Mouse (Mus musculus) heart, adult 2 months (tissue): ENCODE measurements around the gene Serpina12. TPM values are rescaled to one million over a fixed set of nuclear protein-coding genes. Genes with fewer than 3 reads are reported as not detected.
A peak's percentile ranks its signal among the peaks of the same experiment; 100 is the strongest.

Source experiments
- DNase-seq, 2 experiments: peaks; one replicate each; pipeline ENCODE4 v3.0.0; 2021
- H3K27ac ChIP-seq: fragments of 200-600 bp; 2 replicates; pipeline ENCODE4 v1.8.1; 2022
- H3K27me3 ChIP-seq: fragments of 200-500 bp; 2 replicates; pipeline ENCODE4 v1.6.1; 2012; ENCODE audit warnings: mild to moderate bottlenecking, low read length, inconsistent platforms, mixed read lengths; ENCODE audit not compliant: control insufficient read depth, insufficient read depth
- H3K36me3 ChIP-seq: fragments of 200-500 bp; 2 replicates; pipeline ENCODE4 v1.6.1; 2012; ENCODE audit warnings: low read length, inconsistent platforms; ENCODE audit not compliant: control insufficient read depth, insufficient read depth
- H3K4me1 ChIP-seq: fragments of 200-500 bp; 2 replicates; pipeline ENCODE4 v1.6.1; 2011; ENCODE audit warnings: low read length; ENCODE audit not compliant: control insufficient read depth, insufficient read depth
- H3K4me3 ChIP-seq: fragments of 200-600 bp; 2 replicates; pipeline ENCODE4 v1.8.1; 2022
- H3K79me2 ChIP-seq: fragments of 200-500 bp; replicated peaks from 2 replicates; pipeline ENCODE4 v1.6.1; 2012; ENCODE audit warnings: mild to moderate bottlenecking, inconsistent platforms, low read length, moderate library complexity, mixed read lengths; ENCODE audit not compliant: control insufficient read depth, insufficient read depth
- H3K9ac ChIP-seq: fragments of 200-500 bp; 2 replicates; pipeline ENCODE4 v1.6.1; 2012; ENCODE audit warnings: low read depth, mild to moderate bottlenecking, control low read depth, inconsistent platforms, low read length, mixed read lengths
- CTCF ChIP-seq: fragments of 200-600 bp; IDR thresholded peaks from 2 replicates; pipeline ENCODE4 v1.8.1; 2022; ENCODE audit warnings: antibody characterized with exemption, mild to moderate bottlenecking, moderate library complexity
- EP300 ChIP-seq: fragments of 200-500 bp; IDR thresholded peaks from 2 replicates; pipeline ENCODE4 v1.6.1; 2011; ENCODE audit warnings: low read depth, low read length, control low read depth; ENCODE audit not compliant: insufficient read depth
- POLR2A ChIP-seq: fragments of 200-500 bp; IDR thresholded peaks from 2 replicates; pipeline ENCODE4 v1.6.1; 2011; ENCODE audit warnings: mild to moderate bottlenecking, low read depth, low read length, control low read depth; ENCODE audit not compliant: insufficient read depth
- WGBS: fragments of 180-500 bp; shearing (Covaris S2); methylation state at CpG from one replicate; pipeline ENCODE4 v1.1.7; 2018; 5-methylcytosine and 5-hydroxymethylcytosine counted together
- intact Hi-C: fragments of 180-260 bp; cut with DNase I; formaldehyde crosslinking; loops from one replicate; pipeline ENCODE4 v1.15.1; 2025
- polyA plus RNA-seq: library from polyadenylated mRNA; depleted of rRNA; stranded (reverse); fragments of >200 nt; gene quantifications from 2 replicates; pipeline ENCODE4 v1.2.3, GENCODE M21; 2012
- total RNA-seq, 2 experiments: library from RNA; stranded (reverse); gene quantifications; 2 replicates each; pipeline ENCODE4 v1.2.3; 2021

Gene Serpina12
- total and polyA plus RNA-seq, 3 experiments: not detected

- peak; percentile 56 to 86 for DNase-seq
- H3K4me3 ChIP-seq: no peak overlapping the region
- H3K27ac ChIP-seq: peak overlapping the region; percentile 91
- no peaks in the 10 kb centered on the region for H3K36me3 ChIP-seq
- no peak overlapping the region for H3K9ac ChIP-seq
- TF ChIP-seq EP300 (peak; percentile 80; the same call in 1 of the 2 replicates), POLR2A (no peak), CTCF (no peak)
- peaks cover 2% of the 10 kb centered on the region; the same call in 1 of the 2 replicates for H3K4me1 ChIP-seq
- WGBS: 35% methylated on average over 6 of the region's 6 CpGs
- H3K27me3 ChIP-seq: no peaks in the 10 kb centered on the region
- intact Hi-C loops: no loop called here
- H3K79me2 ChIP-seq: no peaks in the 10 kb centered on the region
Observed at GRCm38 (mm10) chr12:104041401-104041800, 2.8 kb downstream of the Serpina12 start.

DNA sequence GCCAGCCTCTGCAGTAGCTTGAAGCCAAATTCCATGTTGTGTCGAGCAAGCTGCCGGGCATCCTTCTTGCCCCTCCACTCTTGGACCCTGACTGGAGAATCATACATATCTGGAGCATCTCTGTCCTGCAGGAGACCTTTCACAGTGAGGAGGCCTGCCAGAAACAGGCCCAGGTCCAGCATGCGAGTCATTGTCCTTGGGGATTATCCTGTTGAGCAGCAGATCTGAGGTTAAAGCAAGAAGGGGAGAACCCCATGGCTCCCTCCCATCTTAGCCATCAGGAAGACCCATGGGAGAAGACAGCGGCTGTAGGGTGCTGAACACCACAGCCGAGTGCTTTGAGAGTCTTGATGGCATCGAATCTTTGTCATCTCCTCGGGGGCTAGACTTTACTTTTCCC lies 6.1 kb downstream of the Serpina12 start:
- Histone ChIP-seq H3K4me1 (peaks cover 2% of the 10 kb centered on the region; the same call in 1 of the 2 replicates), H3K79me2 (no peaks in the 10 kb centered on the region), H3K9ac (no peak overlapping the region), H3K27ac (no peak overlapping the region), H3K36me3 (no peaks in the 10 kb centered on the region), H3K27me3 (no peaks in the 10 kb centered on the region), H3K4me3 (no peak overlapping the region)
- TF ChIP-seq POLR2A (no peak), CTCF (no peak), EP300 (no peak)
- intact Hi-C loops: no loop called here
- DNase-seq: no peak
- WGBS: 75% methylated on average over 7 of the region's 7 CpGs

DNA sequence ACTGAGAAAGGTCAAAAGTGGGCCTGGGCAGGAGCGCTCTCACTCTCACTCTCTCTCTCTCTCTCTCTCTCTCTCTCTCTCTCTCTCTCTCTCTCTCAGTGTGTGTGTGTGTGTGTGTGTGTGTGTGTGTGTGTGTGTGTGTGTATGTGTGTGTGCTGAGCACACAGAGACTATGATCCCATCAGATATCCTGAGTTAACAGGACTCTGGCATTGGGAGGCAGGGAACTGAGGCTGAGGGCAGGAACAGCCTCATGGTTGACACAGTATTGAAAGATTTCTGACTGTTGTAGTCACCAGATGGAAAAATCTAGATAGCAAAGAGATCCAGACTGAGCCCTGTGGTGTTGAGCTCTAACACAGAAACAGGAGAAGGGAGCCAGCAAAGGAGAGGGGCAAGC lies 10.5 kb downstream of the Serpina12 start:
- Histone ChIP-seq H3K4me1 (no peaks in the 10 kb centered on the region), H3K9ac (no peak overlapping the region), H3K27ac (no peak overlapping the region), H3K4me3 (no peak overlapping the region), H3K79me2 (no peaks in the 10 kb centered on the region), H3K36me3 (no peaks in the 10 kb centered on the region), H3K27me3 (no peaks in the 10 kb centered on the region)
- no peak for DNase-seq
- no peak for TF ChIP-seq POLR2A
- no peak for TF ChIP-seq EP300
- TF ChIP-seq CTCF: no peak
- intact Hi-C loops: loop anchor here (5.0 kb wide), 1 partner anchor 34 kb away; no protein-coding TSS in a partner anchor
- WGBS: 93% methylated on average over 1 of the region's 1 CpGs

- Histone ChIP-seq H3K9ac (no peak overlapping the region), H3K27ac (no peak overlapping the region), H3K4me3 (no peak overlapping the region), H3K79me2 (no peaks in the 10 kb centered on the region), H3K27me3 (no peaks in the 10 kb centered on the region), H3K36me3 (no peaks in the 10 kb centered on the region), H3K4me1 (no peaks in the 10 kb centered on the region)
- intact Hi-C loops: loop anchor here (1.0 to 5.0 kb wide), 2 partner anchors 35 to 37 kb away; no protein-coding TSS in a partner anchor
- TF ChIP-seq EP300 (no peak), POLR2A (no peak), CTCF (peak; percentile 83)
- WGBS: 44% methylated on average over 8 of the region's 8 CpGs
- DNase-seq: peak; percentile 23 to 42
Observed at GRCm38 (mm10) chr12:104029986-104030385, 14.3 kb downstream of the Serpina12 start.

DNA sequence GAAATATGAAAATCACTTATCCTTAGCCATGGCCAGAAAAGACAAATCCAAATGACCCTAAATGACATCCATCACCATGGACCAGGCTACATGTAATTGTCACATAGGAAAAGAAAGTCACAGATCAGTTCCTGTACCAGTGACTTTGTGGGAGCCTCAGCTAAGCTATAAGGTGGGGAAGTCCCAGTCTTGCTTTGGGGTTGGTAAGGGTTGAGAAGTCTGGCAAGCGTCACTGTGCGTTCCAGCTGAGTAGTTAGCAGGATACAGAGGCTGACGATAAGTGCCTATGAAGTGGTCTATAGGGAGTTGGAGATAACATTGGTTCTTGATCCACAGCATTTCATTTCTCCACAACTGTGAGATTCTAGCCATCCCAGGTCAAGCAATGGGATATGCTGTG lies 29.0 kb downstream of the Serpina12 start:
- no peak overlapping the region for H3K9ac ChIP-seq
- no peaks in the 10 kb centered on the region for H3K4me1 ChIP-seq
- no peaks in the 10 kb centered on the region for H3K79me2 ChIP-seq
- no peak for TF ChIP-seq EP300
- TF ChIP-seq CTCF: no peak
- no peak for TF ChIP-seq POLR2A
- no peak overlapping the region for H3K4me3 ChIP-seq
- no peaks in the 10 kb centered on the region for H3K36me3 ChIP-seq
- intact Hi-C loops: no loop called here
- 43% methylated on average over 3 of the region's 3 CpGs for WGBS
- H3K27me3 ChIP-seq: no peaks in the 10 kb centered on the region
- H3K27ac ChIP-seq: no peak overlapping the region
- no peak for DNase-seq

- Histone ChIP-seq H3K9ac (no peak within 1 kb of the TSS), H3K27me3 (no peaks in the 10 kb centered on the region), H3K4me3 (no peak within 1 kb of the TSS), H3K27ac (no peak within 1 kb of the TSS), H3K79me2 (no peaks in the 10 kb centered on the region), H3K4me1 (no peaks in the 10 kb centered on the region), H3K36me3 (no peaks in the 10 kb centered on the region)
- 78% methylated on average over 6 of the region's 6 CpGs for WGBS
- no peak for TF ChIP-seq EP300
- intact Hi-C loops: no loop called here
- DNase-seq: no peak
Observed at GRCm38 (mm10) chr12:104013620-104014019, 30.6 kb downstream of the Serpina12 start, which contains the start of gene Serpina9. Serpina9 (minus strand) TSS chr12:104013755.
